Mouse (Mus musculus): Measurements from ENCODE around the gene Phb. TPM values are rescaled to one million over a fixed set of nuclear protein-coding genes. Genes with fewer than 3 reads are reported as not detected.
A peak's percentile ranks its signal among the peaks of the same experiment; 100 is the strongest.

Phb gene
- total RNA-seq, 2 experiments from 2014 or later: 151 to 168 TPM

- no peak for DNase-seq (ENCODE audit: low spot score)
Measured at GRCm38 (mm10) chr11:95709534-95710040, 42.8 kb downstream of the Phb start.

- no peak for DNase-seq (ENCODE audit: low spot score)
Measured at GRCm38 (mm10) chr11:95710478-95710877, 43.7 kb downstream of the Phb start.

DNA sequence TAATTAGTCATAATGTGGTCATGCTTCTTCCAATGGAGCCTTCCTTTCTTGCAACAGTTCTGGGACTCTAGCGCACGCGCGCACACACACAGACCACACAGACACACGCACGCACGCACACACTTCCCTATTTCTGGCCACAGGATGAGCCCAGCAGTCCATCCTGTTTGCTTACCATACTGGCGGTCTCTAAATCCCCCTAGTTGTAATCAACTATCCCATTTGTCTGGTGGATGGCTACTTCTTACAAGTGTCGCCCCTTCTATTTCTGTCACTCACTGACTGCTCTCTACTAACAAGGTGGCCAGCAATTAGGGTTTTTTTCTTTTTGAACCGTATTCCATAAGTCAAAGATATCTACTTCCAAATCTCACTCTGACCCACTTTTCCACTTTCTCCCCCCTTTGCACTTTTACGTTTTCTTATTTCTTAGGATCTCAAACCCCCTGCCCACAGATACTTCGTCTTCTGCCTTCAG lies 45.4 kb downstream of the Phb start:
- no peak for DNase-seq (ENCODE audit: low spot score)

- DNase-seq (ENCODE audit: low spot score): peak; percentile 72
Measured at GRCm38 (mm10) chr11:95712563-95713224, 45.9 kb downstream of the Phb start, which contains the start of gene Zfp652. TSS of gene Zfp652 (plus strand) at chr11:95712673.

GRCm38 (mm10) chr11:95713225-95713810 lies 46.6 kb downstream of the Phb start:
- peak; percentile 29 for DNase-seq (ENCODE audit: low spot score)

DNA sequence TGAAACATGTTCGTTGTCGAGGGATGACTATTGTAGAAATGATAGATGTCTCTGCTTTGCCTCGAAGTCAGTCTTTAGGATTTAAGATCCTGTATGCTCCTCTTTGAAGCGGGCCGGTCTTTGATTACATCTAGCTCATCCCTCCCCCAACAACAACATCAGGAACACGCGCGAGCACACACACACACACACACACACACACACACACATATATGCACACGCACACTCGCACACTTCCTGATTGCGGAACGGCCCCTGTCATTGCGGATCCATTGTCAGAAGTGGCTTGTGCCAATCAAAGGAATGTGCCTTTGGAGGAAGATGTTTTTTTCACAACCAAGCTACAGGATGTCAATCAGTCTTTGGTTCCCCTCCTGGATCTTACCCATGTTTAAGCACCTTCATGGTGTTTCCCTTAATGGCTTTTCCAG lies 47.1 kb downstream of the Phb start:
- DNase-seq (ENCODE audit: low spot score): no peak

- no peak for DNase-seq (ENCODE audit: low spot score)
Measured at GRCm38 (mm10) chr11:95714411-95714810, 47.7 kb downstream of the Phb start.

- no peak for DNase-seq (ENCODE audit: low spot score)
Measured at GRCm38 (mm10) chr11:95716136-95716535, 49.4 kb downstream of the Phb start.

GRCm38 (mm10) chr11:95719356-95719755 lies 52.6 kb downstream of the Phb start:
- DNase-seq (ENCODE audit: low spot score): no peak

DNA sequence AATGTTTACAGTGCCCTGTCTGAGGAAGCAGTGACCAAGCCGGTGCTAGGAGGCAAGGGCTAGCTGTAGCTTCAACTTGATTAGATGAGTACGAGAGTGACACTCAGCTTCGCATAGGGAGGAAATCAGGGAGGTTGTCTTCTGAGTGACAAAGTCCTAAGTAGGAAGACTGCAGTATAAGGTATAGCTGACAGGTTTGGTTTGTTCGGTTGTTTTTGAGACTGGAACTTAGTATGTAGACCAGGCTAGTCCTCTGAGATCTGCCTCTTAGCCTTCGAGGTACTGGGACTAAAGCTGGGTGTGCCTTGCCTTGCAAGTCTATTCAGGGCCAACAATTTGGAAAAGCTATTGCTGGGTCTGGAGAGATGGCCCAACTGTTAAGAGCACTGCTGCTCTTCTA lies 56.5 kb downstream of the Phb start, which contains the start of gene B130006D01Rik:
Gene B130006D01Rik, plus strand, starts transcription at position 301 of the 400 bp plus-strand sequence.
- DNase-seq (ENCODE audit: low spot score): no peak

GRCm38 (mm10) chr11:95724466-95724865 lies 57.7 kb downstream of the Phb start:
- DNase-seq (ENCODE audit: low spot score): no peak

DNA sequence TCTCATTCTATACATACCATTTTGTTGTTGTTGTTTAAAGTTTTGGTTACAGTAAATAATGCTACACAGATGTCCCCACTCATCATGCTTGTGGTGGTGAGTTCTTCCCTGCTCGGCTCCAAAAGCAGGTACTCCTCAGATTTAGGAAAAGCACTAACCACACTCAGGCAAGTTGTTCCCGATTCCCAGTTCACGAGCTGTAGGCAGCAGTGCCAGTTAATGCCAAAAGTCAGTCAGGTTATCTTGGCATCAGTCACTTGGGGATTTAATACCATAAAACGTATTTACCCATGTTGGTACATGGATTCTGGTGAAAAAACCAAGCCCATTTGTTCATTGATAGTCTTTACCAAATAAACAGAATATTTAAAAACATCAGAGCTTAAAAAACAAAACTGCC lies 59.4 kb downstream of the Phb start:
- no peak for DNase-seq (ENCODE audit: low spot score)

DNA sequence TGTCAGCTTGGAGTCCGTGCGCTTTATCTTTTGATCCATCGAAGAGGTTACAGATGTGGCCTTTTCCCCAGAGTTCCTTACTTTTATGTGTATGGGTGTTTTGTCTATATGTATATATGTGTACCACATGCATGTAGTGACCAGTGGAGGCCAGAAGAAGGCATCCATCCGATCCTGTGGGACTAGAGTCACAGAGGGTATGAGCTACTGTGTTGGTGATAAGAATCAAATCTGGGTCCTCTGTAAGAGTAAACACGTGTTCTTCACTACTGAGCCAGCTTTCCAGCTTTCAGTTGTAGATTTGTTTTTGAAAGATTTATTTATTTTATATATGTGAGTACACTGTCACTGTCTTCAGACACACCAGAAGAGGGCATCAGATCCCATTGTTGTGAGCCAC lies 61.2 kb downstream of the Phb start:
- DNase-seq (ENCODE audit: low spot score): no peak

DNA sequence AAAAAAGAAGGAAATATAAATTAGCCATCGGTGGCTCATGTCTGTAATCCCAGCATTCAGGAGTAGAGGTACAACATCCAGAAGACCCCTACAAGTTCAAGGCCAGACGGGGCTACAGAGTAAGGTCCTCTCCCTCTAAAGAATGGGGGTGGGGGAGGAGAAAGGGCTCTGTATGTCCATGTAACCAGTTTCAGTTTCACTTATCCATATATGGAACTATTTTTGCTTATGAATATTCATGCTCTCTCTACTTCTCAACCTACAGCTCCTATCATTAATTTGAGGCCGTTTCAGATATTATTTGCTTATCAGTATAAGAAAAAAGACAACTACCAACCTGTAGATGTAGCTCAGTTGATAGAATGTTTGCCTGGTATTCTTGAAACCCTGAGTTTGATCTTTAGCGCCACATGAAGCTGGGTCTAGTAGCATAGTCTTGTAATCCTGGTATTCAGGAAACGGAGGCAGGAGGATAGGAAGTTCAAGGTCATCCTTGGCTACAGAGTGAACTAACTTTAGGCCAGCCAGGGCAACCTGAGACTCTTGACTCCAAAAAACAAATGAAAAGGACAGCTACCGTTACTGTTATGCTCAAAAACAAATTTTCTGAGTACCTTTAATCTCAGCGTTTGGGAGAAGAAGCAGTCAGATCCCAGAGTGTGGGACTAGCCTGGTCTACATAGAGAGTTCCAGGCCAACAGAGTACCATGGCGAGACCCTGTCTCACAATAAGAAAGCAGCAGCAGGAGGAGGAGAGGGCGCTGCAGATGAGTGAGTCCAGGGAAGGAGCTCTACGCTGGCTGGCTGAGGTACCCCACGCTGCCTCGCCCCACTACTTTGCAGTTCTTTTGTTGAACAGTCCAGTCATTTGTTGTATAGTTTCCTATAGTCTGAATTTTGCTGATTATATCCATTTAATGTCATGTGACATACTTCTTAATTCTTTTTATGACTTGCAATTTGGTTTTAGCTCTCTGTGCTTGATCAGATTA lies 62.5 kb downstream of the Phb start:
- no peak for DNase-seq (ENCODE audit: low spot score)

Other genes with a start within 250 kb of the Phb start
- under 1 TPM; 0.27 to 0.33 TPM for gene Nxph3, start 152.4 kb upstream of the Phb start, total RNA-seq (2021)
- under 1 TPM; 0.34 to 0.38 TPM for gene Ngfr, start 79.2 kb upstream of the Phb start, total RNA-seq (2021)
- 100 to 1,000 TPM; 105 to 128 TPM for gene Zfp652, start 45.7 kb downstream of the Phb start, total RNA-seq (2021)
- under 1 TPM; 0.09 to 0.27 TPM for gene B130006D01Rik, start 56.6 kb downstream of the Phb start, total RNA-seq (2021)
- 100 to 1,000 TPM; 355 to 388 TPM for gene Phospho1, start 157.5 kb downstream of the Phb start, total RNA-seq (2021)
- 1 to 10 TPM; 5.5 to 6.9 TPM for gene Gngt2, start 170.3 kb downstream of the Phb start, total RNA-seq (2021)
- 1 to 10 TPM; 3.0 to 4.2 TPM for gene Abi3, start 175.5 kb downstream of the Phb start, total RNA-seq (2021)
- not detected for gene B4galnt2, start 247.9 kb downstream of the Phb start, total RNA-seq (2021)